Comparison of ENCODE assay signal across 21 mouse cellular contexts in the genomic region with DNA sequence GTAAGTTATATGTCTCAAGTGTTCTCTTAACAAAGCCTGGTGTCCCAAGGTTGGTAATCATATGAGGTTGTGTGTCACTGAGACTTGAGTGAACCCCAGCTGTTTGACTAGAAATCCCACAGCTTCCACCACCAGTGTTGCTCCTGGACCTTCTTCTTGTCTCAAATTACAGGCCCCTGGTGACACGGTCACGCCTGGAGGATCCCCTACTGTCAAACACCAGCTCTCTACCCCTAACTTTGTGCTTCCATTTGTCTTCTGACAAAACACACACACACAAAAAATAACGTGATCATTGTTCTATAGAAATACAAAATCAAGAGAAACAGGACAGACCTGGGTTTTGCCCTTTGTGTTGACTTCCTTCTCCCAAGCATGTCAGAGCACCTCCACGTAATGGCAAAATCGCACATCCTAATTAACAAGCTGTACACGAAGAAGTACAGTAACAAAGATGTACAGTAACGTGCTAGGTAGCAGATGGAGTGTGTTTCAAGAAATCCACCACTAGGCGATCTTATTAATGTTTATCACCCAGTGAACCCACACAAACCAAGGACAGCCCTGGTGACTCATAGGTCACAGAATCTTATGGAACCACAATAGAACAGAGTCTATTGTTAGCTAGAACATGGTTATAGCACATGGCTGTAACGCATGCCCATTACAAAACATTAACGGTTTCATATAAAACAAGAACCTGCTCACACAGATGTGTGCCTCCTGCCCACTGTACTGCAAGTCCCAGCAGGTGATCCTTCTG. TPM values are rescaled to one million over a fixed set of nuclear protein-coding genes. Genes with fewer than 3 reads are reported as not detected.
DNase-seq lines count a peak whose midpoint lies in the region; ATAC-seq lines count a peak whose summit lies in the region.
"Had no signal": no experiment of that assay in that cellular context is flagged by ENCODE, and none has a peak within 500 bp of the region (broad histone marks: within the 10 kb centered on the region; RNA-seq: fewer than 3 reads in every experiment).

No protein-coding gene starts in this region.

- 64% methylated on average over 10 of the region's 10 CpGs for WGBS in kidney, embryonic 14.5 days
- 83% methylated on average over 10 of the region's 10 CpGs for WGBS in embryonic facial prominence, embryonic 10.5 days

- ATAC-seq in kidney, embryonic 14.5 days (ENCODE audit: low FRiP score, low TSS enrichment) = 0 out of 2 replicates have a peak, but pooled peaks have one; percentile 53
- ATAC-seq: forebrain, embryonic 15.5 days; hindbrain, postnatal 0 days; intestine, embryonic 15.5 days had no signal

- DNase-seq in adrenal gland, postnatal 14 days = peak; percentile 25
- DNase-seq in adrenal gland, postnatal 4 days (ENCODE audit: low spot score in 2 of 2) = no peak
- no peak for DNase-seq in kidney, postnatal 4 days
- peak; percentile 19 for DNase-seq in 416B (ENCODE audit: low read depth)
- DNase-seq in embryonic facial prominence, embryonic 10.5 days (ENCODE audit: low spot score) = no peak
- no peak for DNase-seq in frontal cortex, postnatal 14 days (ENCODE audit: low spot score in 2 of 2)
- DNase-seq: cerebellum, adult 2 months; cerebellum, postnatal 10 days; gastrocnemius, postnatal 14 days; heart, postnatal 14 days; kidney, adult 2 months had no signal

- H3K4me2 ChIP-seq in kidney, embryonic 14.5 days (replicated peaks; ENCODE audit: low read depth, low read length) = no peak overlapping the region
- H3K4me2 ChIP-seq: embryonic facial prominence, embryonic 15.5 days; forebrain, embryonic 15.5 days; heart, embryonic 15.5 days; hindbrain, embryonic 13.5 days; intestine, embryonic 15.5 days had no signal

- no peak overlapping the region for H3K4me3 ChIP-seq in kidney, embryonic 14.5 days (ENCODE audit: low read length)
- H3K4me3 ChIP-seq in embryonic facial prominence, embryonic 10.5 days = no peak overlapping the region
- H3K4me3 ChIP-seq: embryonic facial prominence, embryonic 15.5 days; erythroblast, embryonic 14.5 days; forebrain, embryonic 10.5 days; forebrain, embryonic 15.5 days; heart, embryonic 15.5 days; hindbrain, embryonic 13.5 days; intestine, embryonic 15.5 days had no signal

- H3K4me1 ChIP-seq in kidney, embryonic 14.5 days (ENCODE audit: control insufficient read depth, insufficient read depth, low read length) = peaks cover 18% of the 10 kb centered on the region
- peaks cover 35% of the 10 kb centered on the region for H3K4me1 ChIP-seq in embryonic facial prominence, embryonic 10.5 days
- H3K4me1 ChIP-seq: forebrain, embryonic 15.5 days; intestine, embryonic 15.5 days had no signal

- H3K27ac ChIP-seq in kidney, embryonic 14.5 days (ENCODE audit: low read depth, low read length) = no peak overlapping the region
- 0 out of 2 replicates have a peak overlapping the region, but pooled peaks have one; percentile 26 for H3K27ac ChIP-seq in embryonic facial prominence, embryonic 10.5 days (replicated peaks)
- H3K27ac ChIP-seq: embryonic facial prominence, embryonic 15.5 days; forebrain, embryonic 10.5 days; forebrain, embryonic 15.5 days; heart, embryonic 15.5 days; hindbrain, embryonic 13.5 days; hindbrain, postnatal 0 days; intestine, embryonic 15.5 days had no signal

- H3K9ac ChIP-seq in kidney, embryonic 14.5 days (ENCODE audit: low read depth, low read length) = no peak overlapping the region
- H3K9ac ChIP-seq: embryonic facial prominence, embryonic 15.5 days; forebrain, embryonic 15.5 days; heart, embryonic 15.5 days; hindbrain, embryonic 13.5 days; intestine, embryonic 15.5 days had no signal

- no peaks in the 10 kb centered on the region for H3K36me3 ChIP-seq in kidney, embryonic 14.5 days (ENCODE audit: control insufficient read depth, insufficient read depth, low read length)
- no peaks in the 10 kb centered on the region for H3K36me3 ChIP-seq in embryonic facial prominence, embryonic 10.5 days (replicated peaks)
- H3K36me3 ChIP-seq: embryonic facial prominence, embryonic 15.5 days; forebrain, embryonic 15.5 days; heart, embryonic 15.5 days; hindbrain, embryonic 13.5 days; intestine, embryonic 15.5 days had no signal

- H3K9me3 ChIP-seq in kidney, embryonic 14.5 days (ENCODE audit: control insufficient read depth, low read length) = no peaks in the 10 kb centered on the region
- no peaks in the 10 kb centered on the region; the same call in 1 of the 2 replicates for H3K9me3 ChIP-seq in embryonic facial prominence, embryonic 10.5 days
- H3K9me3 ChIP-seq: embryonic facial prominence, embryonic 15.5 days; forebrain, embryonic 15.5 days; heart, embryonic 15.5 days; hindbrain, embryonic 13.5 days; intestine, embryonic 15.5 days had no signal

- H3K27me3 ChIP-seq in kidney, embryonic 14.5 days (ENCODE audit: control insufficient read depth, insufficient read depth, low read length) = no peaks in the 10 kb centered on the region
- peaks cover 7% of the 10 kb centered on the region; the same call in 1 of the 2 replicates for H3K27me3 ChIP-seq in embryonic facial prominence, embryonic 10.5 days (replicated peaks; ENCODE audit: low read depth, poor library complexity, severe bottlenecking)
- H3K27me3 ChIP-seq: embryonic facial prominence, embryonic 15.5 days; forebrain, embryonic 15.5 days; heart, embryonic 15.5 days; intestine, embryonic 15.5 days had no signal

RNA-seq across cellular contexts. Expression of a gene that starts 15.5 kb away (rescaled TPM):
- 10.6 and 10.7 TPM in 2 replicates for total RNA-seq in adrenal gland, postnatal 14 days (2021)
- total RNA-seq in adrenal gland, postnatal 4 days (2021) = 10 to 100 TPM; 17.7 to 31.4 TPM
- 154 and 173 TPM in 2 replicates for polyA plus RNA-seq in kidney, embryonic 14.5 days (2014; fragmentation: Nextera tagmentation; extraction: Ambion mirVana)
- 153 and 166 TPM in 2 replicates for polyA plus RNA-seq in embryonic facial prominence, embryonic 10.5 days (2016; fragmentation: Nextera tagmentation; extraction: Ambion mirVana)
- total RNA-seq: hematopoietic stem cell, adult 5-6 weeks had no signal
- polyA plus RNA-seq: erythroblast, embryonic 14.5 days had no signal

RNA-seq across cellular contexts. Expression of a gene that starts 59.9 kb away (rescaled TPM):
- 2.4 and 3.4 TPM in 2 replicates for total RNA-seq in adrenal gland, postnatal 14 days (2021)
- total RNA-seq in adrenal gland, postnatal 4 days (2021) = 1 to 10 TPM; 3.4 to 3.8 TPM
- 1.3 and 3.4 TPM in 2 replicates for polyA plus RNA-seq in kidney, embryonic 14.5 days (2014; fragmentation: Nextera tagmentation; extraction: Ambion mirVana)
- polyA plus RNA-seq in embryonic facial prominence, embryonic 10.5 days (2016; fragmentation: Nextera tagmentation; extraction: Ambion mirVana) = 1.1 and 2.0 TPM in 2 replicates
- polyA plus RNA-seq: erythroblast, embryonic 14.5 days had no signal

Comparison
In these comparisons a context has a peak if more than half of its experiments do, and no peak if none do; other contexts are left out.
1. DNase-seq: peak in adrenal gland, postnatal 14 days (single experiment) and 416B (single experiment); none in adrenal gland, postnatal 4 days (0 of 2), kidney, postnatal 4 days (0 of 2), embryonic facial prominence, embryonic 10.5 days (single experiment) and frontal cortex, postnatal 14 days (0 of 2).